Mouse (Mus musculus) midbrain, embryonic 15.5 days (tissue): ENCODE data around the gene Acot9. TPM values are rescaled to one million over a fixed set of nuclear protein-coding genes. Genes with fewer than 3 reads are reported as not detected.

ENCODE experiments used
- ATAC-seq: fragments of 200-750 bp; cut with Nextera tagmentation; replicated peaks from 2 replicates; pipeline ENCODE4 v1.8.0; 2017; ENCODE audit warnings: moderate TSS enrichment
- H3K27ac ChIP-seq: fragments of 300-500 bp; sonication (generic); 2 replicates; pipeline ENCODE4 v1.5.1; 2015; ENCODE audit warnings: mild to moderate bottlenecking, inconsistent platforms
- H3K27me3 ChIP-seq: fragments of 300-500 bp; sonication (generic); replicated peaks from 2 replicates; pipeline ENCODE4 v1.6.1; 2015; ENCODE audit warnings: inconsistent platforms
- H3K36me3 ChIP-seq: fragments of 300-500 bp; sonication (generic); replicated peaks from 2 replicates; pipeline ENCODE4 v1.6.1; 2015; ENCODE audit warnings: inconsistent platforms
- H3K4me1 ChIP-seq: fragments of 300-500 bp; sonication (generic); 2 replicates; pipeline ENCODE4 v1.6.1; 2015; ENCODE audit warnings: inconsistent platforms
- H3K4me2 ChIP-seq: fragments of 300-500 bp; sonication (generic); 2 replicates; pipeline ENCODE4 v1.6.1; 2015; ENCODE audit warnings: inconsistent platforms, mild to moderate bottlenecking, moderate library complexity
- H3K4me3 ChIP-seq: fragments of 300-500 bp; sonication (generic); 2 replicates; pipeline ENCODE4 v1.5.1; 2015; ENCODE audit warnings: mild to moderate bottlenecking, inconsistent platforms
- H3K9ac ChIP-seq: fragments of 300-500 bp; sonication (generic); 2 replicates; pipeline ENCODE4 v1.6.1; 2015; ENCODE audit warnings: mild to moderate bottlenecking, inconsistent platforms
- H3K9me3 ChIP-seq: fragments of 300-500 bp; sonication (generic); 2 replicates; pipeline ENCODE4 v1.6.1; 2016; ENCODE audit warnings: inconsistent platforms
- WGBS: fragments of 180-500 bp; shearing (Covaris S2); methylation state at CpG from one replicate; pipeline ENCODE4 v1.1.7; 2015; ENCODE audit warnings: mixed read lengths; 5-methylcytosine and 5-hydroxymethylcytosine counted together
- polyA plus RNA-seq: library from polyadenylated mRNA; unstranded; fragments of >200 nt; fragmentation: Nextera tagmentation; extraction: Ambion mirVana; gene quantifications from 2 replicates; pipeline ENCODE4 v1.2.1, GENCODE M21; 2015

Acot9 gene
- 42.2 and 42.5 TPM in 2 replicates for polyA plus RNA-seq

GRCm38 (mm10) chrX:155262235-155262914 is at the start of gene Acot9:
Acot9 (plus strand) TSS chrX:155262443.
- peak within 1 kb of the TSS; percentile 71 for H3K27ac ChIP-seq
- 17% methylated on average over 37 of the region's 37 CpGs for WGBS
- no peaks in the 10 kb centered on the region for H3K4me1 ChIP-seq
- H3K9ac ChIP-seq = peak within 1 kb of the TSS; percentile 71
- peak; percentile 100 for ATAC-seq
- H3K27me3 ChIP-seq = no peaks in the 10 kb centered on the region
- H3K4me2 ChIP-seq = peak within 1 kb of the TSS; percentile 49
- H3K4me3 ChIP-seq = peak within 1 kb of the TSS; percentile 54
- H3K9me3 ChIP-seq = no peaks in the 10 kb centered on the region
- H3K36me3 ChIP-seq = no peaks in the 10 kb centered on the region

GRCm38 (mm10) chrX:155214291-155215136 is 47.7 kb upstream of the Acot9 start:
- no peaks in the 10 kb centered on the region for H3K27me3 ChIP-seq
- H3K27ac ChIP-seq = no peak overlapping the region
- H3K9me3 ChIP-seq = no peaks in the 10 kb centered on the region
- H3K4me1 ChIP-seq = 0 out of 2 replicates have a peak, but pooled peaks cover 2% of the 10 kb centered on the region
- H3K9ac ChIP-seq = no peak overlapping the region
- H3K36me3 ChIP-seq = no peaks in the 10 kb centered on the region
- 94% methylated on average over 5 of the region's 5 CpGs for WGBS
- no peak overlapping the region for H3K4me3 ChIP-seq
- no peak for ATAC-seq
- no peak overlapping the region for H3K4me2 ChIP-seq

DNA sequence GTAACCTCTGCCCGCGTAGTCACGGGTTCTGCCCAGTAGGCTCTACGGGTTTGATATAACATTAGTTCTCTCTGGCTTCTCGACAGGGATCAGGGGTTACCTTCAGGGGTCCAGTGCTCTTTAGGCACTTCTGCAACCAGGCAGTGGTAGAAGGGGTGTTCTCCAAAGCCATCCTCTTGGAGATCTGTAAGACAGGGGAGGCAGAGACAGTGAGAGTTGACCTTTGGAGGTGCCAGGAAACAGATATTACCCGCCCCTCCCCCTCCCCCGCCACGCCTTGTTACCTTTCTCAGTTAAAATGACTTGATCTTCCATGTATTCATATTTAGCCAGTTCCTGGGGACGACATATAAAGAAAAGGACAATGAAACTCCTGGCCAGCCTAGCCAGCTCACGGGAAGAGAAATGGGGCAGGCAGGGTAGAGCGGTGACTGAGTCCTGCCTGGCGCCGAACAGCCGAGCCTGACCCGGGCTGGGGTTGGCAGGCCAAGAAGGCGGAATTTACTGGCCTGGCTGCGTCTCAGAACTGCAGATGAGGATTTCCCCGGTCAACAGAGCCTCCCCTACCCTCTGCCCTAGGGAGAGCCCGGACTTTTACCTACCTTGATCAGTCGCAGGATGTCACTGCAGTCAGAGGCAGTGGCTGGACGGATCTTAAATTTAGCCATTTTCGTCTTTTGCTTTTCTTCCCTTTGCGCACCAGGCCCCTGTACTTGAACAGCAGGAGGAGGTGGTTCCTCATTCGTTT is 46.6 kb upstream of the Acot9 start:
- peak; percentile 82 for ATAC-seq
- 29% methylated on average over 24 of the region's 24 CpGs for WGBS
- Histone ChIP-seq H3K9me3 (no peaks in the 10 kb centered on the region), H3K4me2 (peak overlapping the region; percentile 56), H3K27me3 (no peaks in the 10 kb centered on the region), H3K4me1 (0 out of 2 replicates have a peak, but pooled peaks cover 2% of the 10 kb centered on the region), H3K9ac (peak overlapping the region; percentile 47), H3K27ac (0 out of 2 replicates have a peak overlapping the region, but pooled peaks have one; percentile 38), H3K36me3 (no peaks in the 10 kb centered on the region), H3K4me3 (peak overlapping the region; percentile 49)

DNA sequence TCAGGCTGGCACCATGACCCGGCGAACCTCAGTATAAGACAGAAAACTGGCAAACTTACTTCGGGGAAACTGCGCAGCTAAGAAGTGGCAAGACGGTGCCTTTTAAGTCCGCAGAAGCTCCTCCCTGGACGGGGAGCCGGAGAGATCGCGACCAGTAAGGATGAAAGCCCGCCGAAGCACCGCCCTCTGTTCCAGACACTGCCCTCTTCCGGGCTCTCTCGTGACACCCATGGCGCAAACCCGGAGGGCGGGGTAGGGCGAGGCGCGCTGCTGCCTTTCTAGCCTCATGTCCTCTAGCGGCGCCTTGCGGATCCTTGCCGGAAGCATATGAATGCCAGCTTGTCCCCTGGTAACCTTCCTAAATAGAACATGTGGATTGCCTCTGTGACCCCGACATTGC is 46.0 kb upstream of the Acot9 start, which contains the start of gene Sat1:
TSS of gene Sat1 (minus strand) at position 179 of the 400 bp plus-strand sequence.
- Histone ChIP-seq H3K36me3 (no peaks in the 10 kb centered on the region), H3K4me3 (peak within 1 kb of the TSS; percentile 49), H3K9ac (peak within 1 kb of the TSS; percentile 47)

GRCm38 (mm10) chrX:155218277-155218676 is 44.0 kb upstream of the Acot9 start:
- Histone ChIP-seq H3K36me3 (no peaks in the 10 kb centered on the region), H3K4me1 (0 out of 2 replicates have a peak, but pooled peaks cover 2% of the 10 kb centered on the region), H3K27ac (no peak overlapping the region), H3K9ac (no peak overlapping the region), H3K9me3 (no peaks in the 10 kb centered on the region), H3K4me3 (no peak overlapping the region), H3K27me3 (no peaks in the 10 kb centered on the region), H3K4me2 (no peak overlapping the region)
- ATAC-seq = no peak
- 83% methylated on average over 2 of the region's 2 CpGs for WGBS

More for the DNA sequence above, 46.0 kb upstream of the Acot9 start, which contains the start of gene Sat1:
- ATAC-seq = peak; percentile 99
- H3K27me3 ChIP-seq = no peaks in the 10 kb centered on the region
- H3K4me1 ChIP-seq = 0 out of 2 replicates have a peak, but pooled peaks cover 2% of the 10 kb centered on the region
- peak within 1 kb of the TSS; percentile 56 for H3K4me2 ChIP-seq
- H3K9me3 ChIP-seq = no peaks in the 10 kb centered on the region
- H3K27ac ChIP-seq = 0 out of 2 replicates have a peak within 1 kb of the TSS, but pooled peaks have one; percentile 38
- 10% methylated on average over 26 of the region's 26 CpGs for WGBS

- Histone ChIP-seq H3K9me3 (no peaks in the 10 kb centered on the region), H3K27me3 (no peaks in the 10 kb centered on the region), H3K9ac (no peak overlapping the region), H3K36me3 (no peaks in the 10 kb centered on the region), H3K27ac (no peak overlapping the region), H3K4me3 (no peak overlapping the region), H3K4me1 (no peaks in the 10 kb centered on the region), H3K4me2 (no peak overlapping the region)
- ATAC-seq = no peak
Measured at GRCm38 (mm10) chrX:155256856-155257255, 5.4 kb upstream of the Acot9 start.

GRCm38 (mm10) chrX:155262915-155263252 is 641 bp downstream of the Acot9 start:
- Histone ChIP-seq H3K4me1 (no peaks in the 10 kb centered on the region), H3K9ac (peak overlapping the region; percentile 71; the same call in 1 of the 2 replicates), H3K4me2 (peak overlapping the region; percentile 49), H3K9me3 (no peaks in the 10 kb centered on the region), H3K27ac (no peak overlapping the region), H3K27me3 (no peaks in the 10 kb centered on the region), H3K36me3 (no peaks in the 10 kb centered on the region), H3K4me3 (peak overlapping the region; percentile 54)
- no peak for ATAC-seq
- 40% methylated on average over 1 of the region's 1 CpGs for WGBS

DNA sequence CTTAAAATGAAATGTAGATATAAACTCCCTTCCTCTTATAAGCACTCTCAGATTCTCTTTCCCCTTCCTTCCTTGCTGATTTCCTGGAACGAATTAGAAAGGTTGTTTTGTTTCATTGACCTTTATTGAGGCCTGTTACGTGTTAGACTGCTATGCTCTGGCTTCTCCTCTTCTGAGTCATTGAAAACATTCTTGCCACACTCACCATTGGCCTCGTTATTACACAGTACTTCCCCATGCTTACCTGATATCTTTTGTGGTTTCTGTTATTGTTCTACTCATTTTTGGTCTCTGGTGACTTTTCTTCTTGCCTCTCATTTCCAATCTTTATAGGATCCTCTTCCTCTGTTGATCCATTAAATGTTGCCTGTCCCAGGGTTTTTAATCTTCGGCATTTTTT is 16.2 kb downstream of the Acot9 start:
- Histone ChIP-seq H3K4me3 (no peak overlapping the region), H3K4me2 (no peak overlapping the region), H3K9ac (no peak overlapping the region), H3K27ac (no peak overlapping the region), H3K27me3 (no peaks in the 10 kb centered on the region), H3K9me3 (no peaks in the 10 kb centered on the region), H3K4me1 (no peaks in the 10 kb centered on the region), H3K36me3 (0 out of 2 replicates have a peak, but pooled peaks cover 2% of the 10 kb centered on the region)
- no peak for ATAC-seq
- WGBS = 85% methylated on average over 4 of the region's 4 CpGs

DNA sequence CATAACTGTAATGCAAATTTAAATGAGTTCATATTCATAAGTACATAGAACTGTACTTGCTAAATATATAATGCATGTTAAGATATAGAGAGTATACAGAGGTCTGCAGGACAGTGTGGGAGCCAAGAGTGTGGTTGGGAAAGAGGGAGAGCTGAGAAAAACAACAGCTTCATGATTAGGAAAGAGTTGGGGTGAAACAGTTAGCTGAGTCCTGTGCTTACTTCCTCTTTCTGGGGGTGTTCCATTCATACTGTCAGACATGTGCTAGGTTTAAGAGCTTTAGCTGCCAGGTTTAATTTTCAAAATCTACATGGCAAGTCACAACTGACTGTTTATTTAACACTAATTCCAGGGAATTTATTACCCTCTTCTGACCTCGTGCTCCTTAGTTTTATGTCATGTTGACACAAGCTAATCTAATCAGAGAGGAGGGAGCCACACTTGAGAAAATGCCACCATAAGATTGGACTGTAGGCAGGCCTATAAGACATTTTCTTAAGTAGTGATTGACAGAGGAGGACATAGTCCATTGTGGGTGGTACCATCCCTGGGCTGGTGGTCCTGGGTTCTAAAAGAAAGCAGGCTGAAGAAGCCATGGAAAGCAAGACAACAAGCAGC is 18.3 kb downstream of the Acot9 start:
- no peak overlapping the region for H3K4me3 ChIP-seq
- no peaks in the 10 kb centered on the region for H3K9me3 ChIP-seq
- H3K4me2 ChIP-seq = no peak overlapping the region
- no peaks in the 10 kb centered on the region for H3K27me3 ChIP-seq
- H3K27ac ChIP-seq = no peak overlapping the region
- H3K36me3 ChIP-seq = no peaks in the 10 kb centered on the region
- 73% methylated on average over 1 of the region's 1 CpGs for WGBS
- no peak overlapping the region for H3K9ac ChIP-seq
- no peak for ATAC-seq
- H3K4me1 ChIP-seq = no peaks in the 10 kb centered on the region

GRCm38 (mm10) chrX:155306390-155306789 is 44.1 kb downstream of the Acot9 start:
- 97% methylated on average over 2 of the region's 2 CpGs for WGBS
- no peaks in the 10 kb centered on the region for H3K27me3 ChIP-seq
- no peak for ATAC-seq
- H3K9ac ChIP-seq = no peak overlapping the region
- no peaks in the 10 kb centered on the region for H3K9me3 ChIP-seq
- H3K4me2 ChIP-seq = no peak overlapping the region
- H3K4me3 ChIP-seq = no peak overlapping the region
- H3K4me1 ChIP-seq = no peaks in the 10 kb centered on the region
- H3K36me3 ChIP-seq = no peaks in the 10 kb centered on the region
- H3K27ac ChIP-seq = no peak overlapping the region

DNA sequence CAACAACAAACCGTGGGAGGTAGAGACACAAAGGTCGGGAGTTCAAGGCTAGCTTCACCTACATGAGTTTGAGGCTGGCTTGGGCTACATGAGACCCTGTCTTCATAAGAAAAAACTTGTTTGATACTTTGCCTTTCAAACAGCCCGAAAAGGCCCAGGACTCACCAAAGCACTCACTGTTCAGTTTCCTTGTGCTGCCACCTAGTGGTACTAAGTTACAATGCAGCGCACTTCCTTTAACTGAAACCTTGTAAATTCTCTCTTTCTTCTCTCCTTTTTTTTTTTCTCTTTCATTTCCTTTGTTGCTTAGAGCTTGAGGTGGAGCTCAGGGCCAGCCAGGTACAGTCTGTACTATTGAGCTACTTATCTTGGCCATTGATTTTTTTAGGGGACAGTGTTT is 55.8 kb downstream of the Acot9 start:
- Histone ChIP-seq H3K4me2 (no peak overlapping the region), H3K27me3 (no peaks in the 10 kb centered on the region), H3K36me3 (no peaks in the 10 kb centered on the region), H3K27ac (no peak overlapping the region), H3K4me3 (no peak overlapping the region), H3K9ac (no peak overlapping the region), H3K9me3 (no peaks in the 10 kb centered on the region), H3K4me1 (no peaks in the 10 kb centered on the region)
- peak; percentile 60; the same call in 1 of the 2 replicates for ATAC-seq
- WGBS = 52% methylated on average over 4 of the region's 4 CpGs
